Mouse (Mus musculus) limb, embryonic 11.5 days (tissue): ENCODE measurements around the gene Acap2. TPM values are rescaled to one million over a fixed set of nuclear protein-coding genes. Genes with fewer than 3 reads are reported as not detected.

Source experiments
- ATAC-seq: fragments of 200-750 bp; cut with Nextera tagmentation; 2 replicates; pipeline ENCODE4 v1.8.0; 2017; ENCODE audit warnings: low read depth; ENCODE audit not compliant: insufficient number of reproducible peaks, low FRiP score, low TSS enrichment
- DNase-seq: peaks from one replicate; pipeline ENCODE4 v3.0.0-alpha.2; 2015; ENCODE audit warnings: low spot score
- H3K27ac ChIP-seq: fragments of 300-500 bp; sonication (generic); replicated peaks from 2 replicates; pipeline ENCODE4 v1.5.1; 2014; ENCODE audit warnings: low read depth, mild to moderate bottlenecking, low read length
- H3K27me3 ChIP-seq: fragments of 300-500 bp; sonication (generic); 2 replicates; pipeline ENCODE4 v1.6.1; 2014; ENCODE audit warnings: mild to moderate bottlenecking, low read length, mixed read lengths; ENCODE audit not compliant: control insufficient read depth, insufficient read depth
- H3K36me3 ChIP-seq: fragments of 300-500 bp; sonication (generic); 2 replicates; pipeline ENCODE4 v1.6.1; 2014; ENCODE audit warnings: mild to moderate bottlenecking, low read length, moderate library complexity, mixed read lengths; ENCODE audit not compliant: control insufficient read depth, insufficient read depth
- H3K4me1 ChIP-seq: fragments of 300-500 bp; sonication (generic); 2 replicates; pipeline ENCODE4 v1.6.1; 2014; ENCODE audit warnings: low read length, mixed read lengths; ENCODE audit not compliant: control insufficient read depth, insufficient read depth
- H3K4me2 ChIP-seq: fragments of 300-500 bp; sonication (generic); 2 replicates; pipeline ENCODE4 v1.6.1; 2014; ENCODE audit warnings: low read depth, mild to moderate bottlenecking, moderate library complexity; ENCODE audit not compliant: severe bottlenecking
- H3K4me3 ChIP-seq: fragments of 300-500 bp; sonication (generic); 2 replicates; pipeline ENCODE4 v1.5.1; 2014; ENCODE audit warnings: low read depth, low read length
- H3K9ac ChIP-seq: fragments of 300-500 bp; sonication (generic); 2 replicates; pipeline ENCODE4 v1.6.1; 2014; ENCODE audit warnings: mild to moderate bottlenecking, low read length
- H3K9me3 ChIP-seq: fragments of 300-500 bp; sonication (generic); 2 replicates; pipeline ENCODE4 v1.6.1; 2016; ENCODE audit warnings: low read length; ENCODE audit not compliant: control insufficient read depth
- WGBS: fragments of 180-500 bp; shearing (Covaris S2); extraction: QIAGEN DNeasy Blood & Tissue Kit; methylation state at CpG from one replicate; pipeline ENCODE4 v1.1.7; 2014; 5-methylcytosine and 5-hydroxymethylcytosine counted together
- polyA plus RNA-seq: library from polyadenylated mRNA; unstranded; fragments of >200 nt; fragmentation: Nextera tagmentation; extraction: Ambion mirVana; gene quantifications from 2 replicates; pipeline ENCODE4 v1.2.1, GENCODE M21; 2014

Gene Acap2
- polyA plus RNA-seq, 1 experiment from 2014 or later = 18.0 TPM

DNA sequence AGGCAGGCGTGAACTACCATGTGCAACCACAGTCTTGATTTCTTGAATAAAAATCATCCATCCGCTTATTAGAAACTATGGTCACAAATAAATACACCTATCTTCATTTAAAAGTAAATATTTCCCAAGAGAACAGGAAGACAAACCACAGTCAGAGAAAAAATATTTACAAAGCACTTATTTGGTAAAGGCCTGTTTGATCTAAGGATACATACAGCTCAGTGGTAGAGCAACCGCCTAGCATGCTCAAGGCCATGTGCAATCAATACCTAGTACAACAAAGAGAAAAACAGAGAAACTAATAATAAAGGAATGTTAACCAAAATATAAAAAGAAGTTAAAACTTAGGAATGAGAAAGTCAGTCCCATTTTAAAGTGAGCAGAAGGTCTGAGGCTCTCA, 28.8 kb downstream of the Acap2 start:
- no peaks in the 10 kb centered on the region for H3K36me3 ChIP-seq
- H3K4me1 ChIP-seq = no peaks in the 10 kb centered on the region
- H3K9me3 ChIP-seq = no peaks in the 10 kb centered on the region
- H3K4me3 ChIP-seq = no peak overlapping the region
- H3K27ac ChIP-seq = no peak overlapping the region
- H3K4me2 ChIP-seq = no peak overlapping the region
- ATAC-seq = no peak
- no peak overlapping the region for H3K9ac ChIP-seq
- no peak for DNase-seq
- WGBS = 93% methylated on average over 3 of the region's 3 CpGs
- H3K27me3 ChIP-seq = no peaks in the 10 kb centered on the region

GRCm38 (mm10) chr16:31171418-31171817, 29.6 kb downstream of the Acap2 start:
- Histone ChIP-seq H3K36me3 (no peaks in the 10 kb centered on the region), H3K9me3 (no peaks in the 10 kb centered on the region), H3K4me3 (no peak overlapping the region), H3K27me3 (no peaks in the 10 kb centered on the region), H3K27ac (no peak overlapping the region), H3K4me1 (no peaks in the 10 kb centered on the region), H3K4me2 (no peak overlapping the region), H3K9ac (no peak overlapping the region)
- no peak for DNase-seq
- ATAC-seq = no peak

- 90% methylated on average over 8 of the region's 8 CpGs for WGBS
- no peak for ATAC-seq
- Histone ChIP-seq H3K4me2 (no peak overlapping the region), H3K4me1 (no peaks in the 10 kb centered on the region), H3K36me3 (no peaks in the 10 kb centered on the region), H3K4me3 (no peak overlapping the region), H3K9ac (no peak overlapping the region), H3K9me3 (no peaks in the 10 kb centered on the region), H3K27ac (no peak overlapping the region), H3K27me3 (no peaks in the 10 kb centered on the region)
- no peak for DNase-seq
Measured at GRCm38 (mm10) chr16:31170297-31170696, 30.7 kb downstream of the Acap2 start.

DNA sequence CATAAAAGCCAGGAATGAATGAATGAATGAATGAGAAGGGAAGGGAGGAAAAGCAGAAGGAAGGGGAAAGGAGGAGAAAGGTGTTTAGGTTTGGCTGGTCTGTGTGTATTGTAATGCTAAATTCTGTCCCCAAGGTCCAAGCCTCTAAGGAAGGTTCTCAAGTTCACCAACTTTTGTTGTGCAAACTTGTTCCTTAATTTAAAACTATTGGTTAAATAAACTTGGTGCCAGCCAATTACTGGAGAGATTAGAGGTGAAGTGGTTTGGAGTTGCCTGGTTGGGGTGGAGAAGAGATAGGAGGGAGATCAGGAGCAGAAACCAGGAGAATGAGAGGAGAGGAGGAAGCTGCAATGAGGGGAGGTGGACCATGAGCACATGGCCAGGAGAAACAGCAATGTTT, 31.4 kb downstream of the Acap2 start:
- no peak overlapping the region for H3K27ac ChIP-seq
- H3K4me2 ChIP-seq = no peak overlapping the region
- H3K4me3 ChIP-seq = no peak overlapping the region
- no peak overlapping the region for H3K9ac ChIP-seq
- no peaks in the 10 kb centered on the region for H3K4me1 ChIP-seq
- no peak for ATAC-seq
- no peaks in the 10 kb centered on the region for H3K27me3 ChIP-seq
- no peak for DNase-seq
- no peaks in the 10 kb centered on the region for H3K9me3 ChIP-seq
- no peaks in the 10 kb centered on the region for H3K36me3 ChIP-seq

DNA sequence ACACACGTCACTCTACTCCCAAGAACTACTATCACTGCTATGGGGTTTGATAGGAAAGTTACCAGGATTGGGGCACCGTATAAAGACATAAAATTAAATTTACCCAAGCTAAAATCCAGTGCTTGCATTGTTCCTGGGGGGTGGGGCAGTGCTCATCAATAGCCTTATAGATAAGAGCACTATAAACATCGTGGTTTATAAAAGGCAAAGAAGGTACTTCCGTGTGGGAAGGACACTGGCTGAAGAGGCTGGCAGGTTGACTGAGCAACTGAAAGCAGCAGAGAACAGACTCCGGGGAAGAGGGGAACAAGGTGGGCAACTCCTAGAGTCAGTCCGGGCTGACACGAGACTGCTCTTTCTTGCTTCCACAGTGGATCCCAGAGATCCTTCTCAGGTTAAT, 33.1 kb downstream of the Acap2 start:
- H3K36me3 ChIP-seq = no peaks in the 10 kb centered on the region
- no peak overlapping the region for H3K4me2 ChIP-seq
- ATAC-seq = no peak
- no peaks in the 10 kb centered on the region for H3K4me1 ChIP-seq
- 62% methylated on average over 7 of the region's 7 CpGs for WGBS
- no peaks in the 10 kb centered on the region for H3K27me3 ChIP-seq
- H3K9ac ChIP-seq = no peak overlapping the region
- no peak for DNase-seq
- H3K4me3 ChIP-seq = no peak overlapping the region
- no peaks in the 10 kb centered on the region for H3K9me3 ChIP-seq
- H3K27ac ChIP-seq = no peak overlapping the region

DNA sequence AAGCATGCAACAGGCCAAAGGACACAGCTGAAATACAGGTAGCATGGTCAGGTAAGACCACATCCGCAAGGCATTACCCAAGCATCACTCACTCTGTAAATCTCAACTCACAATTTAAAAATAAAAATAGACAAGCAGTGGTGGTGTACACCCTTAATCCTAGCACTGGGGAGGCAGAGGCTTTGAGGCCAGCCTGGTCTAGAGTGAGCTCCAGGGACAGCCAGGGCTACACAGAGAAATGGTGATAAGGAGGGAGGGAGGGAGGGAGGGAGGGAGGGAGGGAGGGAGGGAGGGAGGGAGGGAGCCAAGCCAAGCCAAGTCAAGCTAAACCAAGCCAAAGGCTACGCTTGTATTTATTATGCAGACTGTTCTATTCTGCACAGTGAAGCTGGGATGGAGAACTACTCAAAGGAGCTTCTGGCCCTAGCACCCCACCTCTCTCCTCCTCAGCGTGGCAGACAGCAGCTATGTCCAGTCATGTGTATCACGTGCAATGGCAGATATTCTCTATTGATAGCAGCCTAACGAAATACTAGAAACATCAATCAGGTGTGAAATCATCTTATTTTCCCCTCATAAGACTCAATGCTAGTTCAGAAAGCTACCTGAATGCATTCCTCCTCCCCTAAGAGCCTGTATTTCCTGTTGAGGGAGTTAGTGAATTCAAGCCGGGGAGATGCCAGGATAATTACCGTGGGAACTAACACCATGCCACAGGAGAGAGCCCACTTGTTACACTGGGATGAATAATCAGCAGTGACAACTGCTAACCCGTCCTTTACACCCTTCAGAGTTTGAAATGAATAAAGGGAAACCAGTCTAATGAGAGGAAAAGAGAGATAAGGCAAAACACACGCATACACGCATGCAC, 33.8 kb downstream of the Acap2 start:
- Histone ChIP-seq H3K36me3 (no peaks in the 10 kb centered on the region), H3K27me3 (no peaks in the 10 kb centered on the region), H3K4me3 (no peak overlapping the region), H3K9me3 (no peaks in the 10 kb centered on the region), H3K4me1 (no peaks in the 10 kb centered on the region), H3K4me2 (no peak overlapping the region), H3K9ac (no peak overlapping the region), H3K27ac (no peak overlapping the region)
- WGBS = 68% methylated on average over 10 of the region's 10 CpGs
- no peak for ATAC-seq
- no peak for DNase-seq

DNA sequence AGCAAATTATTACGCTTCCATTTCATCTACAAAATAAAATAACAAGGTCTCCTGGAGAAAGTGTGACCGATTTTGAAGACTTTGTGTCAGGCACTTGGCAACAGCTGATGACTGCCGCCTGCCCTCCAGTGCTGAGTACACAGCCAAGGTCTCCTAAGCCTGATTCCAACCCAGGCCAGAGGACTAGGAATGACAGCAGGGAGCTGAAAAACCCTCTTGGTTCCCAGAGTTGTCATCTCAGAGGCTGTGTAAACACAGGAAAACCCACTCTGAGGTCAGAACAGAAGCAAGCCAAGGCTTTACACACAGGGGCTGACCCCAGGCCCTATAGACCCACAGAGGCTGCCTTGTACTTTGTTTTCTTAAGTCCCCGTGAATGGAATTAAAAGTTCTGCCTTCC, 35.1 kb downstream of the Acap2 start:
- Histone ChIP-seq H3K27ac (no peak overlapping the region), H3K4me3 (no peak overlapping the region), H3K36me3 (no peaks in the 10 kb centered on the region), H3K27me3 (no peaks in the 10 kb centered on the region), H3K9me3 (no peaks in the 10 kb centered on the region), H3K4me2 (no peak overlapping the region), H3K4me1 (no peaks in the 10 kb centered on the region), H3K9ac (no peak overlapping the region)
- DNase-seq (no peak), ATAC-seq (no peak)
- 76% methylated on average over 4 of the region's 4 CpGs for WGBS

DNA sequence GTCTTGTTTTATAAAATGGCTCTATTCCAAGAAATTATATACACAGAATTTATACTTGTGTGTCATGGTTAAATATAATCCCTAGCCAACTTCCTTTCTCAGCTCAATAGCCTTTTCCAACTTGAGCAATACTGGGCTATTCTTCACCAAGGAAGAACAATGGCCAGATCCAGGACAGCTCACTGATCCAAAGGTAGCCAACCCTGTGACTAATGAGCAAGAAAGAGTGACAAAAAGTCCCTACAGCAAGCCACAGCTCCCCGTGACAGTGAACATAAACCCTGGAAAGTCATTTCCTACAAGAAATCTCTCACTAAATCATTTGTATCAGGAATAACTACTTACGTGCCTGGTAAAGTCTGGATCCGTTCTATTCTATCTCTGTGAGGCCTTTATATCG, 35.6 kb downstream of the Acap2 start:
- Histone ChIP-seq H3K4me1 (no peaks in the 10 kb centered on the region), H3K4me2 (no peak overlapping the region), H3K27me3 (no peaks in the 10 kb centered on the region), H3K9ac (no peak overlapping the region), H3K9me3 (no peaks in the 10 kb centered on the region), H3K27ac (no peak overlapping the region), H3K4me3 (no peak overlapping the region), H3K36me3 (no peaks in the 10 kb centered on the region)
- ATAC-seq = no peak
- DNase-seq = no peak
- WGBS = 77% methylated on average over 4 of the region's 4 CpGs

DNA sequence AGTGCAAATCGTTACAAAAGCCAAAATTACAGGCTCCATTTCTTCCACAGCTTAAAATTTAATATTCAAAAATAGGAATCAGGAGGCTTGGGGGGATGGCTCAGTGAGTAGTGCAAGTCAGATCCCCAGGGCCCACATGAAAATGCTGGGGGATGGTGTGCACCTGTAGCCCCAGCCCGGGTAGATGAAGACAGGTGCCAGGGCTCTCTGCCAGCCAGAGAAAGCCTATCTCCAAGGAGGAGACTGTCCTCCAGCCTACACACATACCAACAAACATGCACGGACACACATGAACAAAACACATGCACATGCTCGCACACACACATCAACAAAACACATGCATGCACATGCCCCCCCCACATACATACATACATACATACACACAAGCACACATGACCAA, 36.9 kb downstream of the Acap2 start:
- Histone ChIP-seq H3K27ac (no peak overlapping the region), H3K27me3 (no peaks in the 10 kb centered on the region), H3K4me1 (no peaks in the 10 kb centered on the region), H3K9me3 (no peaks in the 10 kb centered on the region), H3K36me3 (no peaks in the 10 kb centered on the region), H3K4me3 (no peak overlapping the region), H3K4me2 (no peak overlapping the region), H3K9ac (no peak overlapping the region)
- DNase-seq (no peak), ATAC-seq (no peak)
- WGBS = 96% methylated on average over 4 of the region's 4 CpGs
